Mouse (Mus musculus): ENCODE measurements around the gene 4930444G20Rik. TPM values are rescaled to one million over a fixed set of nuclear protein-coding genes. Genes with fewer than 3 reads are reported as not detected.
"Not testable (repeated sequence)": the region's sequence is repeated elsewhere in the genome, so short reads cannot be mapped to it uniquely, and the experiment has no call there.

Gene 4930444G20Rik
- polyA plus RNA-seq, 1 experiment from 2014 or later: not detected

- WGBS: 15% methylated on average over 3 of the region's 3 CpGs
- not testable (repeated sequence) for ATAC-seq (ENCODE audit: insufficient read depth, low FRiP score, low TSS enrichment); H3K36me3 ChIP-seq (ENCODE audit: control insufficient read depth, insufficient read depth, low read length); H3K27me3 ChIP-seq (ENCODE audit: control insufficient read depth, insufficient read depth, low read length); H3K9me3 ChIP-seq (ENCODE audit: control insufficient read depth, low read length); H3K4me1 ChIP-seq (ENCODE audit: control insufficient read depth, insufficient read depth, low read length); H3K4me2 ChIP-seq (ENCODE audit: low read depth); H3K4me3 ChIP-seq (ENCODE audit: low read depth, low read length); H3K9ac ChIP-seq (ENCODE audit: low read length); H3K27ac ChIP-seq (ENCODE audit: low read depth, low read length)
- DNase-seq (ENCODE audit: low spot score): peak; percentile 53
These were observed 31.6 kb downstream of the 4930444G20Rik start for GRCm38 (mm10) chr10:22036256-22036655.

- H3K27ac ChIP-seq (ENCODE audit: low read depth, low read length): no peak overlapping the region
- ATAC-seq (ENCODE audit: insufficient read depth, low FRiP score, low TSS enrichment) (no peak), DNase-seq (ENCODE audit: low spot score) (peak; percentile 33)
- 0 out of 2 replicates have a peak, but pooled peaks cover 4% of the 10 kb centered on the region for H3K9me3 ChIP-seq (ENCODE audit: control insufficient read depth, low read length)
- H3K4me1 ChIP-seq (ENCODE audit: control insufficient read depth, insufficient read depth, low read length): no peaks in the 10 kb centered on the region
- WGBS: 13% methylated on average over 8 of the region's 9 CpGs
- no peaks in the 10 kb centered on the region for H3K27me3 ChIP-seq (ENCODE audit: control insufficient read depth, insufficient read depth, low read length)
- H3K4me2 ChIP-seq (ENCODE audit: low read depth): no peak overlapping the region
- no peak overlapping the region for H3K9ac ChIP-seq (ENCODE audit: low read length)
- H3K4me3 ChIP-seq (ENCODE audit: low read depth, low read length): no peak overlapping the region
- no peaks in the 10 kb centered on the region for H3K36me3 ChIP-seq (ENCODE audit: control insufficient read depth, insufficient read depth, low read length)
These were observed 33.6 kb downstream of the 4930444G20Rik start for GRCm38 (mm10) chr10:22034303-22034702.

GRCm38 (mm10) chr10:22018618-22019017 lies 49.3 kb downstream of the 4930444G20Rik start:
- H3K4me3 ChIP-seq (ENCODE audit: low read depth, low read length): no peak overlapping the region
- H3K4me1 ChIP-seq (ENCODE audit: control insufficient read depth, insufficient read depth, low read length): no peaks in the 10 kb centered on the region
- no peaks in the 10 kb centered on the region for H3K27me3 ChIP-seq (ENCODE audit: control insufficient read depth, insufficient read depth, low read length)
- H3K4me2 ChIP-seq (ENCODE audit: low read depth): no peak overlapping the region
- no peak for ATAC-seq (ENCODE audit: insufficient read depth, low FRiP score, low TSS enrichment)
- H3K9me3 ChIP-seq (ENCODE audit: control insufficient read depth, low read length): no peaks in the 10 kb centered on the region
- H3K36me3 ChIP-seq (ENCODE audit: control insufficient read depth, insufficient read depth, low read length): no peaks in the 10 kb centered on the region
- no peak overlapping the region for H3K27ac ChIP-seq (ENCODE audit: low read depth, low read length)
- WGBS: 95% methylated on average over 4 of the region's 4 CpGs
- DNase-seq (ENCODE audit: low spot score): no peak
- H3K9ac ChIP-seq (ENCODE audit: low read length): no peak overlapping the region

GRCm38 (mm10) chr10:22017469-22018159 lies 50.3 kb downstream of the 4930444G20Rik start:
- no peak for DNase-seq (ENCODE audit: low spot score)
- WGBS: 78% methylated on average over 16 of the region's 16 CpGs
- Histone ChIP-seq H3K9ac (ENCODE audit: low read length) (no peak overlapping the region), H3K4me2 (ENCODE audit: low read depth) (no peak overlapping the region), H3K4me3 (ENCODE audit: low read depth, low read length) (no peak overlapping the region), H3K4me1 (ENCODE audit: control insufficient read depth, insufficient read depth, low read length) (no peaks in the 10 kb centered on the region), H3K27me3 (ENCODE audit: control insufficient read depth, insufficient read depth, low read length) (no peaks in the 10 kb centered on the region), H3K27ac (ENCODE audit: low read depth, low read length) (no peak overlapping the region), H3K9me3 (ENCODE audit: control insufficient read depth, low read length) (no peaks in the 10 kb centered on the region), H3K36me3 (ENCODE audit: control insufficient read depth, insufficient read depth, low read length) (no peaks in the 10 kb centered on the region)
- no peak for ATAC-seq (ENCODE audit: insufficient read depth, low FRiP score, low TSS enrichment)

Other genes starting within 250 kb of the 4930444G20Rik start
- 22.1 TPM in 2 replicates for gene Sgk1, start 185.9 kb downstream of the 4930444G20Rik start, polyA plus RNA-seq (2014; fragmentation: Nextera tagmentation; extraction: Ambion mirVana)
- gene E030030I06Rik, start 81.2 kb upstream of the 4930444G20Rik start, polyA plus RNA-seq (2014; fragmentation: Nextera tagmentation; extraction: Ambion mirVana): 10.1 and 16.1 TPM in 2 replicates
- gene Raet1e, start 90.5 kb upstream of the 4930444G20Rik start, polyA plus RNA-seq (2014; fragmentation: Nextera tagmentation; extraction: Ambion mirVana): 10.4 and 10.9 TPM in 2 replicates
- 0.32 and 0.57 TPM in 2 replicates for gene H60b, start 90.5 kb upstream of the 4930444G20Rik start, polyA plus RNA-seq (2014; fragmentation: Nextera tagmentation; extraction: Ambion mirVana)